Mouse (Mus musculus) erythroid progenitor cell, adult 5-6 weeks (primary cell): ENCODE data around the gene Calcoco1. TPM values are rescaled to one million over a fixed set of nuclear protein-coding genes. Genes with fewer than 3 reads are reported as not detected.
"Not testable (repeated sequence)": the region's sequence is repeated elsewhere in the genome, so short reads cannot be mapped to it uniquely, and the experiment has no call there.

Experiments used
- ATAC-seq: replicated peaks from 2 replicates; pipeline ENCODE4 v1.8.0; 2016; ENCODE audit warnings: moderate number of reproducible peaks, mild to moderate bottlenecking, moderate TSS enrichment, inconsistent platforms; ENCODE audit not compliant: poor library complexity, low FRiP score, severe bottlenecking
- total RNA-seq, 2 experiments: library from RNA; stranded (forward) in 1 of 2; stranded (reverse) in 1 of 2; fragments of 150-400 nt in 1 of 2; fragments of 186-747, 209-891 nt in 1 of 2; gene quantifications; 2 replicates each; pipeline versions ENCODE4 v1.2.3 to v1.2.4; 2015 to 2017; ENCODE audit warnings: low replicate concordance in 2 of 2

The Calcoco1 gene
- total RNA-seq, 2 experiments from 2014 or later, result 17.6 to 34.1 TPM

DNA sequence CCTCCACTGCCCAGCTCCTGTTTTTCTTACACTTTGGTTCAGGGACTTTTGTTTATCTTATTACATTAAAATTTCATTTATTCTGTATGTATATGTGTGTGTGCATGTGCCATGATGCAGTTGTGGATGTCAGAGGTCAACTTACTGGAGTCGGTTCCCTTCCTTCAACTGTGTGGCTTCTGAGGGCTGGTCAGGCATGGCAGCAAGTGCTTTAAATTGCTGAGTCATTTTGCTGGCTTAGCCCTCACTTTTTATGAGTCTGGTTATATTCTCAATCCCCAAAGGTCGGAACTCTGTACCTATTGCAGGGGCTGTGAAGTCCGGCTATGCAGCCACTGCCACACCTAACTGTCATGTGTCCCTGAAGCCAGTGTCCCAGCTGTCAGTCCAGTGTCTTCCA, 19.0 kb downstream of the Calcoco1 start:
- no peak for ATAC-seq

DNA sequence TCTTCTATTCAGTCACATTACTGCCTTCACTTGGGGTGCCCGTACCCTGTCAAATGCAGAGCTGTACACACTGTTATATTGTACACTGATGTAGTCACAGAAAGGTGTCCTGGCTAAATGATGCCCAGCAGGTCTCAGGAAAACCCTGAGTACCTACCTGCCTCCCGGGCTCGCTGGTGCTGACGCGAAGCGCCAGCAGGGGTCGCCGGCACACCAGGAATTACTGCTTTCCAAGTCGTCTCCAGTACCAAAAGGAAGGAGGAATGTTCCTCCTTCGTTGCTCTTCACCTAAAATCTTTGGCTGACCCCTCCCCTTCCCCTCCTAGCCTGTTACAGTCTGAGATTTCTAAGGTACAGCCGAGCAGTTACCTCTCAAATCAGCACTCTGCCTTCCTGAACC, 23.8 kb downstream of the Calcoco1 start:
- no peak for ATAC-seq

DNA sequence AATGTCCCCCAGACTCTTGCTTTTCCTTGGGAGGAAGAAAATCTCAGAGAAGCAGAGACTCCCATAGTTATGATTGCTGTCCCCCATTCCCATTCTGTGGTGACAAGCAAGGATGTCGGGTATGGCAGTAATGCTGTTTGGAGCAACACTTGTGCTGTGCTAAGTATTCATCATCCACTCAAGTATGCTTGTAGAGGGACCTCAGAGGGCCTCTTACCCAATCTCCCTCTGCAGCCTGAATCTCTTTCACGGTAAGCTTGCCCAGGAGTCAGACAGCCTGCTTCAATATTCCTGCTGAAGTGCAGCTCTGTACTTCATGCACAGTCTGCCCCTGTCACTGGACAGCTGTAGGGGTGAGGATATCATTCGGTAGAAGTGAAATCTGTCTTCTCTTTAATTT, 25.1 kb downstream of the Calcoco1 start:
- no peak for ATAC-seq

DNA sequence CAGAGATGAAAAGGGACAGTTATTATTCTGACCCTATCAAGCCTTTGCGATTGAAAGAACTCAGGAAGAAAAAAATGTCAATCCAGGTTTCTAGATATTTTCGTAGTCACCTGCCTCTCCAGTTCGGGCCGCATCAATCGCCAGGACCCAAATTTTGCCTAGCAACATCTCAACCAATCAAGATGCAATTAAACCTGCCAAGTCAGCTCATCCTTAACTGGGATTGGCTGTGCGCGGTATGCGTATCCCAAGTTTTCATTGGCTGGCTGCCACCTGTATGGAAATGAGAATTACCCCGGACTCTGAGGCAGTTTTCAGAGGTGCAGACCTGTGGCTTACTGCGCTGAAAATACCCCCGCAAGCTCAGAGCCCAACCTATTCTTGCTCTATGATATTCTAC, 28.4 kb downstream of the Calcoco1 start:
- ATAC-seq, result no peak

DNA sequence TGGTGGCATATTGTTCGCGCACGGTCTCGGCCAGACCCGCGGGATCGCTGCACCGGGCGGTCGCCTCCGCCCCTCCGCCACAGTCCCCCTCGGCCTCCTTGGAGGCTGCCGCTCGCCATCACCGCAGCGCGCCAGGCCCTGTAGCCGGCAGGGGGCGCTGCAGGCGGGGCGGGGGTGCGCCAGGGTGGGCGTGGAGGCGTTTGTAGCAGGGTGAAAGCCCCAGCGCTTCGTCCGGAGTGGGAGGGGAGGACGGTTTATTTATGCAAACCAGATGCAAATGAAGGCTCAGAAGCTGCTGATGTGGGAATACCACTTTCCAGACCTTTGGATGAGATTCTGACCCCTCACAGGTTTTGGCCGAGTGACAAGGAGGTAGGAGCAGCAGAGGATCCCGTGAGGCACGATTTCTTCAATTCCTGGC, 29.0 kb downstream of the Calcoco1 start:
- no peak for ATAC-seq

DNA sequence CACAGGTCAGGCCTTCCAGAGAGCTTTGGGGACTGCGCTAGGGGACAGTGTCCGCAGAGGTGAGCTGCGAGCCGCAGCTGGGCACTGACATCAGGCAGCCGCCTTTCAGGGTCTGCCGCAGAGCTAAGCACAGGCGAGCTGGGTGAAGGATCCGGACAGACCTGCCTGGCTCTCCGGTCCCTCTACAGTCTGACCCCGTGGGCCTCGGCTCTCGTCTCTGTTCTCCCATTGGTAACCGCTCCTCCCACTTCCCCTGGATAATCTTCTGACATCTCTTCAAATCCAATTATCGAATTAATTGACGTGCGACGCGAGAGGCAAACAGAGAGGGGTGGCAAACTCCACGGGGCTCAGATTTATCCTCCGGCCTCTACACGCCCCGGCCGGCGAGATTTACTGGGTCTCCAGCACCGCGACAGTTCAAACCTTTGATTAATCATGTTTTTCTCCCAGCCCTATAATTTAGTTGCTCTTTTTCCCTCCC, 29.6 kb downstream of the Calcoco1 start:
- ATAC-seq, result peak; percentile 45; the same call in 1 of the 2 replicates

DNA sequence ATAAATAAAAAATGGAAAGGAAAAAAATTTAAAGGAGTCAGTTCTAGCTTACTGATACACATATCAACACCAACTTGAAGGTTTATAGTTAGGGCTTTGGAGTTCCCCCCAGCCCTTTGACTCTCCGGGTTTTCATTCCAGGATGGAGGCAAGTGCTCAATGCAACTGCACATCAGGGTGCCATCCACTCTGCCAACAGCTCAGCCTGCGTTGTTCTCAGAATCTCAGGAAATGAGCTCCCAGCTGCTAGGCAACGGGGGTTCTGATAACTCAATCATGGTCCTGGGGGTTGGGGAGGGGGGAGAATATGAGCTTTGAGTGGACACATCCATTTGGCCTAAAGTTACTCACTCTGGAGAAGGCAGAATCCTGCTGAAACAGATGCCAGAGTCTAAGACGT, 36.2 kb downstream of the Calcoco1 start:
- no peak for ATAC-seq

DNA sequence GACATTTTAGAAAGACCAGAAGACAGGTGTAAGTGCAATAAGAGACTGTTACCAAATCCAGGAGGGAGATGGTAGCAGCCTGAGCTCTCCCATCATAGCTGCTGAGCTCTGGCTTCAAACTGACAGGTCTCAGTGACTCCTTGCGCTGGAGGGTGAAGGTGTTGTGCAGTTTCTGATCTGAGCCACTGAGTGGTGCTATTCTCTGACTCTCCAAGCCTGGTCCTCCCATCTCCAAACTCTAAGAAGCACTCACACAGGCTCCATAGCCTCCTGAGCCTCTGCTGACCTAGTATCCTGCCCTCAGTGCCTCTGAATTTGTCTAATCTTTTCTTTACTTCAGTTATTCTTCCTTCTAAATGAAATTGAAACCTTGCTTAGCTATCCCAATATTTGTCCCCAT, 38.3 kb downstream of the Calcoco1 start:
- no peak for ATAC-seq

DNA sequence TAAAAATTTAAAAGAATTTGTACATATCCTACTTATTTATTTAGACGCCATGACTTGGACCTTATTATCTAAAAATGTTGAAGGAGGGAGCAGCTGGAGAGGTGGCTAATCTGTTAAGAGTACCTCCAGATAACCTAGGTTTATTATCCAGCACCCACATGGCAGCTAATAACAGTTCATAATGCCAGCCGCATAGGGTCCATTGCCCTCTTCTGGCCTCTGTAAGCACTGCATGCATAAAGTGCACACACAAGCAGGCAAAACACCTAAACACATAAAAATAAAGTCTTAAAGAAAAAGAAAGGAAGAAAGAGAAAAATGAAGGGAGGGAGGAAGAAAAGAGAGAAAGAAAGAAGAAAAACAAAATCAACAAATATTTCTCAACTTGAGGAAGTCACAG, 45.6 kb downstream of the Calcoco1 start:
- no peak for ATAC-seq

DNA sequence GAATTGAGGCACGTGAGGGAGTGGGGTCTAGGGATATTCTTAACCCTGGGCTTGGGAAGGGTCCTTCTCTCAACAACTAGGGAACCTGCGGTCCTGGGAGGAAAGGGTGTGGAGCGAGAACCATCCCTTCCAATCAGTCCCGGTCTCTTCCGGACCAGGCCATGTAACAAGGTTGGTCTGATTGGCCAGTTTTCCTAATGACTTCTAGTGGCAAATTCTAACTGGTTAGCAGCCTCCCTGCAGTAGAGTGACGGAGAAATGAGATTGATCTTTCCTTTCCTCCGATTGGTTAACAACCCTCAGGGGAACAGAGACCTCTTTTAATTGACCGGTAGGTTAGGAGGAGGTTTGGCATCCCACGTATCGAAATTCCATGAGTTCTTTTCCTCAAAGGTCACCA, 48.4 kb downstream of the Calcoco1 start:
- no peak for ATAC-seq

DNA sequence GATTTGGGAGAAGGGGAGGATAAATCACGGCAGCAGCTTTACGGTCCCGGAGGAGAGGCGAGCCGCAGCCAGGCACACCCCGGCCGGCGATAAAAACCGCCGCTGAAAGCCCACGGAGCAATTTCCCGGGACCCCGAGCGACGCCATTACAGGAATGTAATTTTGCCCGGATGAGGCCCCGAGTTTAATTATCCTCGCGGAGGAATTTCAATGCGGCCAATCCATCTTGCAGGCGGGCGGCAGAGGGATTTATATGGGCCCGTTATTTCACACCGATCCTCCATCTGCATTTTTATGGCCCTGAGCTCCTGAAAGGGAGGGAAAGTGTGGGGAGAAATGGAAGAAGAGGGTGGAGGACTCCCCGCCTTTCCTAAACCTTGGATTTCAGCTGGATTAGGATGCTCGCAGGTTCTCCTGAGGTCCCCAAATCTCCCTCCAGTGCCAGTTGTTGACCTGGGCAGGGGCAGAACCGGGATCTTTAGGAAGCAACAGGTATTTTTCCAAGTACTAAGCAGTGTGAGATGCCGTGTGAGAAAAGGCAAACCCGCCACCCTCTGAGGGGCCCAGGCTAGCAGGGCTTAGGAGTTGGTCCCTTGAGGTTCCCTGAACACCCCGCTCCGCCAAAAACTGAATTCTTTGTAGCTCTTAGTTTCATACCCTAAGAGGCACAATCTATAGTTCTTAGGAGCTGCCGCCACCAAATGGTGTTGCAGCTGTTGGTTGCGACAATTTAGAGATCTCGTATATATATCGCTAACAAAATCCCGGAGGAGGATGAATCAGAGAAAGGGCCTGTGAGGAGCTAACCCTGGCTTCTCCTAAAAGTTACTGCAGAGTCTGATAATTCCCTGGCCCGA, 49.5 kb downstream of the Calcoco1 start, which contains the start of gene Atp5g2:
Gene Atp5g2, minus strand, starts transcription at position 138 of the 857 bp plus-strand sequence.
- no peak for ATAC-seq

DNA sequence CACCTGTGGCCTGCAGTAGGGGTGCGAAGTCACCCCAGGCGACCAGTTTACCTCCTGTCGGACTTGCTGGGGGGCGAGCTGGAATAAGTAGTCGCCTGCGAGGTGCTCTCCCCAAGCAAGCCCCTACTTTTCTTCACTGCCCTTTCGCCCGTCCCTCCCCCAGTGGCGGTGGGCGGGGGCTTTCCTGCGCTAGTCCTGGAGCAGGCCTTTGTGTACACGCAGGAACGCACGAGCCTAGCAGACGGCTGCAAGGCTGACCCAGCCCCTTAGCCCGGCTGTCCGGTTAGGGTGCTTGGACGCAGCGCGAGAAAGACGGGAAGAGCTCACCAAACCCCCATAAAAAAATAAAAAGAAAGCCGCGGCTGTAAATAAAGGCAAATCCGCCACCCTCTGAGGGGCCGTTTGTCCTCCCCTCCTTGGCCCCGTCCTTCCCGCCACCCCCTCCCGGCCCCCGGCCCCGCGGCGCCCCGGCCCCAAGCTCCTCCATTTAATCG, 50.2 kb downstream of the Calcoco1 start:
- no peak for ATAC-seq

DNA sequence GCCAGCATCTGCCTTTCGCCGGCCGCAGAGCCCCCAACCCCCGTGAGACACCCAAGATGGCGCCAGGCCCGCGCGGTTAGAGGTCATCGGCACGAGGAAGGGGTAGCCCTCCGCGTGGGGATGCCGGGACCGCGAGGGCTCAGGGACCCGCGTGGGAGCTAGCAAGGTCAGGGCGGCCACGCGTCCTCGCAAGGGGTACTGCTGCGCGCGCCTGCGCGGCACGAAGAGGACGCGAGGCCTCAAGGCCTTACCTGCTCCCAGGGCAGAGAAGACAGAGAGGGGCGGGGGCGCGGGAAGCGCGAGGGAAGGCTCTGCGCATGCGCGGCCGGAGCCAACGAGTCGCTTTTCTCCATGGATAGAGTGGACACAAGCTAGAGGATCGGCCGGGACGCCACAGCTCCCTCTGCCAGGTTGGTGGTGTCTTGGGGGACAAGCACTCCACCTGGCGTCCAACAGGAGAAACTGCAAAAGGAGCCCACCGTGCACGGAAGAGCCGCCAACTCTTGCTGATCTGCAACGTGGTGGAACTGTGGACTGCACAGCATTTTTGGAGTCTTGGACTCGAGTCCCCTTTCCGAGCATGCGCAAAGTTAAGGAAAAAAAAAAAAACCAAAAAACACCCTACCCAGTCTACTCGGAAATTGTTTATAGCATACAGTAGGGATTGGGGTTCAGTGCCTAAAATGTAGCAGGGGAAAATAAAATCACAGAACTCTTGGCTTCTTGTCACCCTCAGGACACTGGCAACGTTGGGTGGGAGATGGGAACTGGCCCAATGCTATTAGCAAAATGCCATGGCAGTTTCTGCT, 51.0 kb downstream of the Calcoco1 start:
- ATAC-seq, result peak; percentile 98

DNA sequence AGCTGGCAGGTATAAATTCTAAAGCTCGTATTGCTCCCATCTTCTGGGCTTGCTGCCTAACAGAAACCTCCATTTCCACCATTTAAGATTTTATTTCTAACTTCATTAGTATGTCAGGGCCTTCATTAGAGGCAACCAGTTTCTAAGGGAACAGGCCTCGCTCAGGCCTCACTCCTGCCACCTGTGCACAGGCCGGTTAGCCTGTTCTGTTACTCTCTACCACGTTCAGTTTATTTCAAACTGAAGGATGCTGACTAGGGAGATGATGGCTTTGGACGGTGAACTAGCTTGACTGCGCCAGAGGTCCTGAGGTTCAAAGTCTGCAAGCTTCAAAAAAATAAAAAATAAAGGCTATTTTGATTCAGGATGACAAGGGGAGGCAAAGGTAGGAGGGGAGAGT, 51.7 kb downstream of the Calcoco1 start:
- ATAC-seq, result no peak

DNA sequence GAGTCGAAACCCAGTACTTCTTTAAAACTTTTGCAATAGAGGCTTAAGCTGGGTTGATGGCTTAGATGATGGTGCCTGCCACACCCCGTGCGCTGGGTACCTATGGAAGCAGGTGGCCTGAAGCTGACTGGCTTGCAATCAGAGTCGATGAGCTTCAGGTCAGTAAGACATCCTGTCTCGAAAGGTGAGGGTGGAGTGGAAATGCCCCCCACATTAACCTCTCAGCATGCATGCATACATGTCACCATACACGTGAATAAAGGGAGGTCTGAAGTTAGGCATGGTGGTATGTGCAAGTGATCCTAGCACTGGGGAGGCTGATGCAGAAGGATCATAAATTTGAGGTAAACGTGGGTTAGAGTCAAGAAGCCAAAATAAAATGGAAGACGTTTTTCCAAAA, 52.4 kb downstream of the Calcoco1 start:
- ATAC-seq, result no peak

DNA sequence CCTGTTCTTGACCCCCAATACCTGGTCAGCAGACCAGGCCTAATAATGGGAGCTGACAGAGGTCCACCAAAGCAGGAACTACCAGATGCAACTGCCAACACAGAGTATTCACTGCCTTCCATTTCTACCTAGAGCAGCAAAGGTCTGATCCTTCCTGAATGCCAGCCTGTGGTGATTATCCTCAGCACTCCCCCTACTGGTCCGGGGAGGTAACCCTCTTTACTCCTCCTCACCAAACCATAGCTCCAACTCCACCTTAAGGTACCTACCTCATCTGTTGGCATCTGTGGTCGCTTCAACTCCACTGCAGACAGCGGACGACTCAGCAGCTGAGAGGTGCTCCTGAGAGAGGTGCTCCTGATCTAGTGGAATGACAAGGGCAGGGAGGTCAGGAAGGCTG, 56.5 kb downstream of the Calcoco1 start:
- peak; percentile 71 for ATAC-seq

DNA sequence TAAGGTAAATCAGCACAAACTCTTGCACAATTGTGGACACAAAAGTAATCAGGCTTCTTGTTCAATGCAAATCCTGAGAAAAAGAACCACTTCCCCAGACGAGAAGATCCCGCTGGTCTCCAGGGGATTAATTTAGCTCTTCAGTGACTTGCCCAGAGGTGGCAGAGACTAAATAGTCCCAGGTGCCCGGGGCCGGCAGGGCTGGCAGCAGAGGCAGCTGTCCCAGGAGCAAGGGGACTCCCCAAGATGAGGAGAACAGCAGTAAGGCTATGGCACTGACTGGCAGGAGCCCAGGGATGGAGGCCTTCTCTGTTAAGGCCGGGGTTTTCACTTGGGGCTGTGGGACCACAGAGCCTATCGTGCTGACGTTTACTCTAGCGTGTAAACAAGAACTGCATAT, 58.2 kb downstream of the Calcoco1 start:
- no peak for ATAC-seq

DNA sequence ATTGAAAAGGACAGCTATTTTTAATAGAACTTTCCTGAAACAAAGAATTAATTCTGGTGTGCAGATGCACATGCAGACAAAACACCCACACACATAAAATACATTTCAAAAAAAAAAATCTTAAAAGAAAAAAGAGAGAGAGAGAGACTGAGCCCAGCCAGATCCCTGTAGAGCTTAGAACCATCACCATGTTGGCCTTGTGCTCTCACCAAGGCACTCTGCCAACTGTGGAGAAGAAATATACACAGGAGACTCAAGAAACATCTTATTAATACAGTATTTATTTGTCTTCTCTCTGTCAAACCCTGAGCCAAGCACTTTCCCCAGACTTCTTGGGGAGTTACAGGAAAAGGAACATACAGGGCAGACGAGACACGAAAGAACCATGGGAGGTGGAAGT, 59.4 kb downstream of the Calcoco1 start:
- ATAC-seq, result not testable (repeated sequence)

DNA sequence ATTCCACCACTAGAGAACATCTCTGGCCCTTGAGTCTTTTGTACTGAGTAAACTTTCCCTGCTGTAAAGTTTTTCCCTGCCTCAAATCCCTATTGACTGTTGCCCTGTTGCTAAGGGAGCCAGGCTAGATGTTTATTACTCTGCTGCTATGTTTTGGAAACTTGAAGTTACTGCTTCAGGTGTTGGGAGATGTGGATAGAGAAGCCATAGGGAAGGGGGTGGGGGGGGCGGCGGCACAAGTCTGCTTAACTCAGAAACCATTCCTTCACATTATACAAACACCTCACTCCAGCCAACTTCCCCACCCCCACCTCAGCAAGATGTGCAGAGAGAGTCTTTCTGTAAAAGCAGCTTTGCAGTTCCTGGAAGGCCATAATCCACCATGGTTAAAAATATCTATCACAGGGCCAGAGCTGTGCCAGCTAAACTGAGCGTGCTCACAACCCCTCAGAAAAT, 64.0 kb downstream of the Calcoco1 start:
- no peak for ATAC-seq
